Mouse (Mus musculus) CD4-positive naive resting alpha-beta T cell, adult 76 days (primary cell): ENCODE data around the gene Dclre1b. TPM values are rescaled to one million over a fixed set of nuclear protein-coding genes. Genes with fewer than 3 reads are reported as not detected.

Experiments used
- total RNA-seq: library from RNA; stranded (reverse); gene quantifications from one replicate; pipeline ENCODE4 v1.2.4, GENCODE M21; 2023

Dclre1b gene
- total RNA-seq: 14.6 TPM

DNA sequence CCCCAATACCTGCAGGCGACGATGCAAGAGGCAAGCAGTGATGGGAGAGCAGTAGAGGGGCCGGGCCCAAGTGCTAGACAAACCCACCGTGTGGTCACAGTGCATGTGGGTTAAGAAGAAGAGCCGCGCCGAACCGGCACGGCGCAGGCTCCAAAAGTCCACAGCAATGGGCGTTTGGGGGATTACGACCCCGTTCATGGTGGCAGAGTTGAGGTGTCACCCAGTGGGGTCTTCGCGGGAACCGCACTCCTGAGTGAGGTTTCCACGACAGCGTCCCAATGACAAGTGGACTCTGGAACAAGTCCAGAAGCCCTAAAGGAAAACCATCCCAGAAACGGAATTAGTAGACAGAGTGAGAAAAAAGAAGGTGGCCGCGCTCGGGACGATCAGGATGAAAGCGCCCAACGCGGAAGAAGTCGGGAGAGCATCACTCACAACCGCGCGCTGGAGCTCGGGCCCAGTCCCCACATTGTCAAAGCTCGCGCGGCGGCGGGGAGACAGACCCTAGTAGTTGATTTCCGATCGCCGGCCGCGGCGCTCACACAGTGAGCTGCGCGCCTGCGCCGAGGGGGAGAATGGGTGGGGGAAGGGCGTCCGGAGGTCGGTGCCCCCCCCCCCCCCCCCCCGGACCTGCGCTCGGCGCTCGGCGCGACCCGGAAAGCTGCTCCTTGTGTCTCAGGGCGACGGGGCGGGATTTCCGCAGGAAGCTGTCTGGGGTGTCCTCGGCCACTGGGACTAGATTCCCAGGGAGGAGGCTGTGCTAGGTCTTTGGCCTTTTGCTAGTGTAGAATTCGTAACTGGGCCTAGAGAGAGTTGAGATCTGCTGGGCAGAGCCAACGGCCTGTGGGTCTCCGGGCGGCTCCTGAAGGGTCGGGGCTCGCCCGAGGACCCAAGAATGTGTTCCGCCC, at the start of gene Dclre1b, which contains the start of the genes Ap4b1 and Gm43064:
TSS of gene Dclre1b (minus strand) at position 554 of the 908 bp plus-strand sequence.
TSS of gene Ap4b1 (plus strand) at position 630 of the 908 bp plus-strand sequence.
TSS of gene Gm43064 (plus strand) at position 683 of the 908 bp plus-strand sequence.

DNA sequence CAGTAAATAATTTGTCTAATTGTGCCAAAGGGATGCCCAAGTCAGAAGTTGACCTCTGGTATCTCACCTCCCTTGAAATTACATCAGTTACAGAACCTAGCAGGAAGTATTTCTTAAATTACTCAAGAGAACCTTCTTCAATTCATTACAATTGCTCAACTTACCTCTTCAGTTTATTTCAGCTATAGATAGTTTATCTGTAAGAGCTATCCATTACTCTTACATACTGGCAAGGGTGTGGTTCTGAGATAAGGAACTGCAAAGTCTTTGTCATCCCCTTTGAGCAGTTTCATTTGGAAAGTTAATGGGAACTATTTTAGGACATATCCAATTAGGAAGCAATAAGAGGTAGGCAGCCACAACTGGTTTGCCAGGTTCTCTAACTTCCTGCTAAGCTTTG, 23.2 kb upstream of the Dclre1b start, which contains the start of gene Bcl2l15:
TSS of gene Bcl2l15 (plus strand) at position 176 of the 400 bp plus-strand sequence.

DNA sequence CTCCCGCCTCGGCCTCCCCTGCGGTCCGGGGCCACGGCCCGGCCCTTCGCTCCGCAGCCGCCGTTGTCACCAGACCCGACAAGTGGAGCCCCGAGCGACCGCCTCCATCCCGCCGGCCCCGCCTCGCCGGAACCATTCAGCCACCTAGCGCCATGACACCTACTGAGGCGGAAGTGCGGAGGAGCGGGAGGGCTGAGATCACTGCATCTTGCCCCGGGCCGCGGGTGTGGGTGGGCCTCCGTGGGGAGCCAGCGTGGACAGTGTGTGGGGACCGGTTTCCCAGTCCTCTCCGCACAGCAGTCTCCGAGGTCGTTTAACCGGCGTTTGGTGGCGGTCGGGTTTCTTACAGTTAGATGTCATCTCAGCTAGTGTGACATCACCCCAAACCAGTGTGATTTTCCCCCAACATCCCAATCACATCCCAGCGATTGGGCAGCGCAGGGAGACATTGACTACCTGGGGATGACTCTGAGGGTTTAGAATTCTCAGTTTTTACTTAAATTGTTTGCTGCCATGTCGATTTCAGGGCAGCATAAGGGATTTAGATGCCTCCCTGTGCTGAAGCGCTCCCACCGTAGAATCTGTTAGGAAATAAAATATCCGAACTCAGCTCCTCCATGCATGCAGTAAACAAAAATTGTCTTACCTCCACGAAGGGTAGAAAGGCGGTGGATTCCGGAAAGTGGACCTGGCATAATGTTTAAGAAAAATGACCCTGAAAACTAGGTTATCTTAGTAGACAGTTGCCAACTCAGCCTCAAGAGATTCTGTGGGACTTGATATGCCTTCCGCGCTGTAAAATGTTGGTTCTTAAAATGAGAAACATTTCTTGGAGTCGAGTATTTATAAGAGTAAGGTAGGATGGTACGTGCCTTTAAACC, 17.8 kb downstream of the Dclre1b start, which contains the start of gene Hipk1:
TSS of gene Hipk1 (minus strand) at position 334 of the 881 bp plus-strand sequence.

Other genes starting within 250 kb of the Dclre1b start
- gene Syt6, start 234.2 kb downstream of the Dclre1b start, total RNA-seq: not detected
- gene Atg4a-ps, start 163.4 kb downstream of the Dclre1b start, total RNA-seq: 0.26 TPM
- gene Olfml3, start 71.4 kb downstream of the Dclre1b start, total RNA-seq: 1.5 TPM
- not detected for gene Gm10964, start 70.1 kb downstream of the Dclre1b start, total RNA-seq
- gene Hipk1, start 17.9 kb downstream of the Dclre1b start, total RNA-seq: 210 TPM
- 22.9 TPM for gene Ap4b1, start 76 bp upstream of the Dclre1b start, total RNA-seq
- 0.59 TPM for gene Gm43064, start 129 bp upstream of the Dclre1b start, total RNA-seq
- 1.6 TPM for gene Bcl2l15, start 23.2 kb upstream of the Dclre1b start, total RNA-seq
- gene Ptpn22, start 50.4 kb upstream of the Dclre1b start, total RNA-seq: 230 TPM
- 43.3 TPM for gene Rsbn1, start 104.7 kb upstream of the Dclre1b start, total RNA-seq
- 37.0 TPM for gene Phtf1, start 158.7 kb upstream of the Dclre1b start, total RNA-seq